Mouse (Mus musculus): Measurements from ENCODE around the gene Frmd8.

- TF ChIP-seq NANOG (IDR thresholded peaks at IDR 0.05; ENCODE audit: borderline replicate concordance, low read length) (no peak), POU5F1 (IDR thresholded peaks at IDR 0.05; ENCODE audit: borderline replicate concordance, low read length) (no peak)
Observed at GRCm38 (mm10) chr19:5835054-5835921, 39.8 kb downstream of the Frmd8 start.
